Mouse (Mus musculus) heart, embryonic 15.5 days (tissue): Measurements from ENCODE around the gene Camk2n2. TPM values are rescaled to one million over a fixed set of nuclear protein-coding genes. Genes with fewer than 3 reads are reported as not detected.

ENCODE experiments used
- ATAC-seq: fragments of 200-750 bp; cut with Nextera tagmentation; replicated peaks from 2 replicates; pipeline ENCODE4 v1.8.0; 2017; ENCODE audit warnings: low read depth, moderate TSS enrichment; ENCODE audit not compliant: insufficient number of reproducible peaks, insufficient read depth, low FRiP score
- H3K27ac ChIP-seq: fragments of 300-500 bp; sonication (generic); 2 replicates; pipeline ENCODE4 v1.5.1; 2015; ENCODE audit warnings: mild to moderate bottlenecking, inconsistent platforms
- H3K27me3 ChIP-seq: fragments of 300-500 bp; sonication (generic); 2 replicates; pipeline ENCODE4 v1.6.1; 2015; ENCODE audit warnings: inconsistent platforms
- H3K36me3 ChIP-seq: fragments of 300-500 bp; sonication (generic); 2 replicates; pipeline ENCODE4 v1.6.1; 2015; ENCODE audit warnings: mild to moderate bottlenecking, inconsistent platforms
- H3K4me1 ChIP-seq: fragments of 300-500 bp; sonication (generic); replicated peaks from 2 replicates; pipeline ENCODE4 v1.6.1; 2015; ENCODE audit warnings: inconsistent platforms
- H3K4me2 ChIP-seq: fragments of 300-500 bp; sonication (generic); 2 replicates; pipeline ENCODE4 v1.6.1; 2015; ENCODE audit warnings: inconsistent platforms, mild to moderate bottlenecking, moderate library complexity
- H3K4me3 ChIP-seq: fragments of 300-500 bp; sonication (generic); 2 replicates; pipeline ENCODE4 v1.5.1; 2015; ENCODE audit warnings: mild to moderate bottlenecking, inconsistent platforms
- H3K9ac ChIP-seq: fragments of 300-500 bp; sonication (generic); 2 replicates; pipeline ENCODE4 v1.6.1; 2015; ENCODE audit warnings: mild to moderate bottlenecking, inconsistent platforms
- H3K9me3 ChIP-seq: fragments of 300-500 bp; sonication (generic); replicated peaks from 2 replicates; pipeline ENCODE4 v1.6.1; 2016; ENCODE audit warnings: inconsistent platforms
- WGBS: fragments of 180-500 bp; shearing (Covaris S2); methylation state at CpG from one replicate; pipeline ENCODE4 v1.1.7; 2015; ENCODE audit warnings: mixed read lengths; 5-methylcytosine and 5-hydroxymethylcytosine counted together
- polyA plus RNA-seq: library from polyadenylated mRNA; unstranded; fragments of >200 nt; fragmentation: Nextera tagmentation; extraction: Ambion mirVana; gene quantifications from 2 replicates; pipeline ENCODE4 v1.2.1, GENCODE M21; 2015

Camk2n2 gene
- polyA plus RNA-seq, 1 experiment from 2014 or later, result 0.31 TPM

DNA sequence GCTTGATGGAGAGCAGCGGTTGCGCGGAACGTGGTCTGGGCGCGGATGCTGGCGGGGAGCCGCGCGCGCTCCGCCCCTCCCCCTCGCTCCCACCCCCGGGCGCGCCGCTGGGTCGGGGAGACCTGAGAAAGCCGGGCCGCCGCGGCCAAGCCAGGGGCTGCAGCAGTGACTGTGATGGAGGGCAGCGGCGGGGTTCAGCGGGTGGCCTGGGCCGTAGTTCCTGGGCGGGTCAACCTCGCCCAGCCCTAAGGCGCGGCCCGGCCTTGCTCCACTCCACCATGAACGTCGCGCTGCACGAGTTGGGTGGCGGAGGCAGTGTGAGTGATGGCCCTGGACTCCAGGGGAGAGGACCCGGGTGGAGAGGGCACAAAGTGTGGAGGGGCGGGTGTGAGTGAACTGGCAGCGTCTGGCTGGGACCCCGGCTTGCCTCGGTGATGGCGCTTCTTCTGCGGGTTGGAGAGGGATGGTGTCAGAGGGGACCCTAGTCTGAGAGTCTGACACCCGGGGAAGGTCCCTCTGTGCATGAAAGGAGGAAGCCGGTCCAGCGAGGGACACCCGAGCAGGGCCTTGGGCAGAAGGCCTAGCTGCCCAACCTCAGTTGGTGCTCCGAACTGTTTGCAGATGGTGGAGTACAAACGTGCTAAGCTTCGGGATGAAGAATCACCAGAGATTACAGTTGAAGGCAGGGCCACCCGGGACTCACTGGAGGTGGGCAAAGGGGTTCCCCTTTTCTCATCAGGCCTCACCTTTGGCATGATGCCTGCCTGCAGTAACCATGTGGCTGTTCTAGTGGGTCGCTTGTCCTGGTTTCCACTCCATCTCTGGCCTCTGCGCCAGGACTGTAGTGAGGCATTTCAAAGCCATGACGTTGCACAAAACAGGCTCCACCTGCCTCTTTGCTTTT lies 8.9 kb upstream of the Camk2n2 start, which contains the start of gene Ece2:
TSS of gene Ece2 (plus strand) at position 98 of the 904 bp plus-strand sequence.
- Histone ChIP-seq H3K4me2 (peak within 1 kb of the TSS; percentile 95), H3K4me1 (peaks cover 6% of the 10 kb centered on the region), H3K27ac (no peak within 1 kb of the TSS), H3K9me3 (no peaks in the 10 kb centered on the region), H3K4me3 (peak within 1 kb of the TSS; percentile 56), H3K27me3 (peaks cover 38% of the 10 kb centered on the region), H3K9ac (peak within 1 kb of the TSS; percentile 59), H3K36me3 (no peaks in the 10 kb centered on the region)
- ATAC-seq, result 0 out of 2 replicates have a peak, but pooled peaks have one; percentile 50
- WGBS, result 8% methylated on average over 53 of the region's 54 CpGs

DNA sequence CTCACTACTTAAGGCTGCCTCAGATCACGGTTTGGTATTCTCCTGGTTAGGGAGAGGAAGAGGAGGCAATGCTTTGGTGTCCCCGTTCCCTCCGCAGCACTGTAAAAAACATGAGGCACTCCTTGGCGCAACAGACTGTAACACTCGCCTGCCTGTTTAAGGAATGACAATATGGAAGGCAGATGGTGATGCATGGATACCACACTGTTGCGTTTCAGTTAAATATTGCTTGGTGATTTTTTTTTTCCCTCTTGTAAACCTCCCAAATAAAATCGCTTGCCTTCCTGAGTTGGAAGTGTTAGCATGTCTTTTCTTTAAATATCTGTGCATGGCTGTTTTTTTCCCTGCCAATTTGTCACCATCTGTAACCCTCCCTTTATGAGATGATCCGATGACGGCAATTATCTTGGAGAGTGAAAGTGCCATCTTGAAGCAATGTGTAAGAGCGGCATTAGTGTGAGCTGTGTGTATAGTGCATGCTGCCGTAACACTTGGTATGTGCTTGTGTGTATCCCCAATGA lies 7.8 kb upstream of the Camk2n2 start:
- H3K9ac ChIP-seq, result no peak overlapping the region
- no peaks in the 10 kb centered on the region for H3K36me3 ChIP-seq
- H3K27ac ChIP-seq, result no peak overlapping the region
- peaks cover 6% of the 10 kb centered on the region for H3K4me1 ChIP-seq
- peaks cover 40% of the 10 kb centered on the region for H3K27me3 ChIP-seq
- no peak overlapping the region for H3K4me2 ChIP-seq
- ATAC-seq, result no peak
- H3K4me3 ChIP-seq, result no peak overlapping the region
- H3K9me3 ChIP-seq, result no peaks in the 10 kb centered on the region
- 60% methylated on average over 11 of the region's 11 CpGs for WGBS

DNA sequence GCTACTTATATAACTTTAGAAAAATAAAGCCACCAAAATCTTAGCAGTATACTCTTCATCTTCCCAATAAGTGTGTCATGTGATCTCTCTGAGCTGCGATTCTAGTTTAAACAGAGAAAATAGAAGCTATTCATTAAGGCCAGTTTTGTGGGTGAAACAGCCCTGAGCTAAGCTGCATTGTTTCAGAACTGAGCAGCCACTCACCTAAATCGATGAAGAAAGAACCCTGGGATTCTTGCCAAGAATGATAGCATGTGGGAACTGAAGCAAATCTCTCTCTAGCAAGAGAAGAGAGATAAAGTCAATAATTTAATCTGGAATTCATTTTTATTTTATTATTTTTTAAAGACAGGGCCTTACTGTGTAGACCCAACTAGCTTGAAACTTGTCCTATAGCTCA lies 2.1 kb upstream of the Camk2n2 start:
- Histone ChIP-seq H3K4me1 (peaks cover 33% of the 10 kb centered on the region), H3K27ac (no peak overlapping the region), H3K36me3 (no peaks in the 10 kb centered on the region), H3K4me2 (no peak overlapping the region), H3K4me3 (no peak overlapping the region), H3K9me3 (no peaks in the 10 kb centered on the region), H3K27me3 (peaks cover 62% of the 10 kb centered on the region), H3K9ac (no peak overlapping the region)
- WGBS, result 44% methylated on average over 2 of the region's 2 CpGs
- no peak for ATAC-seq

DNA sequence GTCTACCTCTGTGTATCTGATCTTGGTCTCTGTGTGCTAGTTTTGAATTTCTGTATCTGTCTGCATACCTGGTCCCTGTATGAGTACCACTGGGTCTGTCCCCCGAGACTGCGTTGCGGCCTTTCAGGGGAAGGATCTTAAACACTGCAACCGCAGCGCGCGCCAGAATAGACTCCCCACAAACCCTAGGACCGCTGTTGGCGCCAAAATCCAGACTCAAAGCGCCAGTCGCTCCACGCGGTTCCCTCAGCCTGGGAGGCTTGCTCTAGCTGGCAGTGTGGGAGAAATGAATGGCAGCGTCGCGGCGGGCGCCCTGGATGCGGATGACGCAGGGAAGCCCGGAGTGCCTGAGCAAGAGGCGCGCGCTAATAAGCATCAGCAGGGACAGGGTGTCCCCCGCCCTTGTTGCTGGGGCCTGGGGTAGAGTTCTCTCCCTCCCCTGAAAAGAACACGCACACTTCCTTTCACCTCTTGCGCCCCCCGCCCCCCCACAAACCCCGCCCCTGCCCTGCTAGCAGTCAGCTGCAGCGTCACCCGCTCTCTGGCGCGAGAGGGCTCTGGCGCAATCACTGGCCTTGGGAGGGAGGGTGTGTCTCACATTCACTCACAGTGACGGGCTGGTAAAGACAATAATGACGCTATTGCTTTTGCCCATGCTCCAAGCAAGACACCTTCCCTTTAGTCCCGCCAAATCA lies 1.1 kb upstream of the Camk2n2 start:
- Histone ChIP-seq H3K4me2 (peak overlapping the region; percentile 100), H3K9me3 (no peaks in the 10 kb centered on the region), H3K9ac (peak overlapping the region; percentile 58), H3K27me3 (peaks cover 69% of the 10 kb centered on the region), H3K27ac (no peak overlapping the region), H3K36me3 (no peaks in the 10 kb centered on the region), H3K4me3 (peak overlapping the region; percentile 69), H3K4me1 (peaks cover 33% of the 10 kb centered on the region)
- 0 out of 2 replicates have a peak, but pooled peaks have one; percentile 23 for ATAC-seq
- WGBS, result under 1% methylated on average over 37 of the region's 37 CpGs

DNA sequence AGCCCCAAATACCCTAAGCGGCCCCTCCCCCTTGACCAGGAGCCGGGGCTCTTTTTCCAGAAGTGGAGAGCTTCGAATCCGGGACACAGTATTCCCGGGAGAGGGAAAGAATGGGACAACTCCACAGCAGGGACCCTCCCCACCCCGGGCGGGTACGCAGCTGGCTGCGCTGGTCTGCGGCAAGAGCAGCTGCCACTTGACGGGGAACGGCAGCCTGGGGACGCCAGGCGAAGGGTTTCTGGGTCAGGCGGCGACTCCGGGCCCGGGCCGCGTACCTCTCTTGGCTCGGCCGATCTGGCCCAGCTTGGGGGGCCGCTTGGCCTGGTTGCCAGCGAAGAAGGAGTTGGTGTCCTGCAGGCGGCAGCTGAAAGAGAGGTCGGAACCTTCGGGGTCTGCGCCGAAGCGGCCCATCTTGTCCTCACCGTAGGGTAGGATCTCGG lies 316 bp downstream of the Camk2n2 start:
- Histone ChIP-seq H3K4me3 (peak overlapping the region; percentile 69), H3K4me2 (peak overlapping the region; percentile 100), H3K4me1 (peaks cover 33% of the 10 kb centered on the region), H3K36me3 (no peaks in the 10 kb centered on the region), H3K27me3 (peaks cover 64% of the 10 kb centered on the region), H3K9me3 (no peaks in the 10 kb centered on the region), H3K9ac (peak overlapping the region; percentile 58), H3K27ac (no peak overlapping the region)
- ATAC-seq, result no peak
- under 1% methylated on average over 29 of the region's 32 CpGs for WGBS

DNA sequence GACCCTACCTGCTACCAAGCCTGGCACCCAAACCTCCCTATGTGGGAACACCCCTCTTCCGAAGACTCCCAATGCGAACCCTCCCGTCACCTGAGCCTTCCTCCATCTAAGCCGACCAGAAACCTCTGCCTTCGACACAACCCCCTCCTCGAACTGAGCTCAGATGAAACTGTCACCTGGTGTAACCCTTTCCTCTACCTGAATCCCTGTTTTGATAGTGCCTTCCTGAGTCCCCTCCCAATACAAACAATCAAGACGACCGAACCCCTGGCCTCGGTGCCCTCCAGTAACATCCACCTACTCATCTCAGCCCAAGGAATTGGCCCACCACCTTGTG lies 720 bp downstream of the Camk2n2 start:
- ATAC-seq, result no peak
- Histone ChIP-seq H3K4me1 (peaks cover 33% of the 10 kb centered on the region), H3K36me3 (no peaks in the 10 kb centered on the region), H3K9ac (no peak overlapping the region), H3K27me3 (peaks cover 64% of the 10 kb centered on the region), H3K27ac (no peak overlapping the region), H3K4me3 (peak overlapping the region; percentile 69), H3K9me3 (no peaks in the 10 kb centered on the region), H3K4me2 (peak overlapping the region; percentile 100)
- 2% methylated on average over 9 of the region's 9 CpGs for WGBS

DNA sequence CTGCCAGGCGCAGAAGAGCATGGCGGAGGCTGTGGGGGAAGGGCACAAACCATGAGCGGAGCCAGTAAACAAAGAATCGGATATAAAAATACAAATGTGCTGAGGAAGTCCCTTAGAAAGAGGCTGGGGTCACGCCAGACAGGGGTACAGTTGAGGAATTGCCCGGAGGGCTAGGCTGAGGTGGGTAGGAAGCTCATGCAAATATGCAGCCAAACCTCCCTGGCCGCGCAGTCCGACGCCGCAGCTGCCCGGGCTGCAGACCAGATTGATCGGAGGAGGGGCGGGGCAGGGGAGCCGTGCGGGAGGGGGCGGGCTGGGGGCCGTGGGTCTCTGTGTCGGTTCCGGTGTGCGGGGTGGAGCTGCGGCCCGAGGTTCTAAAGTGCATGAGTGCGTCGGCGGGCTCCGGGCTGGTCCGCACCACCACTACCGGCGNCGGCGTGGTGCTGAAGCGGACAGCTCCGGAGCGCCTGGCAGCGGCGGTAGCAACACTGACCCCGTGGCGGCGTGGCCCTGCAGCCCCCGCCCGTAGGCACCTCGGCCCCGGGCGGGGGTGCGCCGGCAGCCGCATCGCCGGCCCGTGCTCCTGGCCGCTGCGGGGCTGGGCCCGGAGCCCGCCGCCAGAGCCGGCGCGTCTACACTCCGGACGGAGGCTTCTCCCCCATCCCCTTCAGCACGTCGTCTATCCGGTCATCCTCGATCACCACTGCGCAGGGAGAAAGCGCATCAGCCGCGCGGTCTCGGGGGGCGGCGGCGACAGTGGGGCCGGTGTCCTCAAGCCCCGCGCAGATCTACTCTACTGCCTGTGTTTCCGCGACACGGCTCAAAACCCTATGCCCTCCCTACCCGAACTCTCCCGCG lies 1.3 kb downstream of the Camk2n2 start:
- Histone ChIP-seq H3K9me3 (no peaks in the 10 kb centered on the region), H3K27ac (no peak overlapping the region), H3K4me2 (peak overlapping the region; percentile 100), H3K4me1 (peaks cover 33% of the 10 kb centered on the region), H3K27me3 (peaks cover 64% of the 10 kb centered on the region), H3K36me3 (no peaks in the 10 kb centered on the region), H3K9ac (no peak overlapping the region), H3K4me3 (peak overlapping the region; percentile 69)
- peak; percentile 66 for ATAC-seq
- WGBS, result 3% methylated on average over 79 of the region's 83 CpGs

DNA sequence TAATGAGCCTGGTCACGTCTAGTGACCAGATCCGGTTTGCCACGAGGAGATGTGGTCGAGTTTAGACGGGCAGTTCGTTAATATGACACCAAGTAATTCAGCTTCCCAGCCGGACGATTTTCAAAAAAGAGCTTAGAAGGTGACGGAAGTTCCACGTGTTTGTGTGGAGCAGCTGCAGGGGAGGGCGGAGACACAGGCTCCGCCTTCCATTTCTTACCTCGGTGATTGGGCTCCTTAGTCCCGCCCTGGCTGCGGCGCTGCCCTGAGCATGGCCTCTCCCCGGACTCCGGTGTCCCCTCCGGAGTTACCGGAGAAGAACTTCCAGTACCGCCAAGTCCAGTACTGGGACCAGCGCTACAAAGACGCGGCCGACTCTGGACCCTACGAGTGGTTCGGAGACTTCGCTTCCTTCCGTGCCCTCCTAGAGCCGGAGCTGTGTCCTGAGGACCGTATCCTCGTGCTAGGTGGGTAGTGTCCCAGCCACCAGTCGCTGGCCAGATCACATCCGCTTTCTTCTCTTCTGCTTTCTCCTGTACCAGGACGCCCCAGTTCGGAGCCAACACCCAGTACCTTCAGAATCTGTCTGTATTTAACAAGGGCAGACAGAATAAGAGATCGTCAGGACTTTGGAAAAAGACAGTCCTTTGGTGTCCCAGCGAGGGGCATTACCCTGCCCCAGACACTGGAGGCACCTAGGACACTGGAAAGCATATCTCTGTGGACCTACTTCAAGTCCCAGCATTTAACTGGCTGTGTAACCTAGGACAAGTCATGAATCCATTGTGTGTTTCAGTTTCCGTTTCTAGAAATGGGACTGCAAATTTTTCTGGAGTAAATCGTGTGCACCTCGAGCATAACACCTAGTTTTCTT lies 9.5 kb downstream of the Camk2n2 start, which contains the start of the genes Eef1akmt4, Gm49333 and Alg3:
TSS of gene Eef1akmt4 (plus strand) at position 237 of the 871 bp plus-strand sequence.
TSS of gene Gm49333 (plus strand) at position 254 of the 871 bp plus-strand sequence.
TSS of gene Alg3 (minus strand) at position 379 of the 871 bp plus-strand sequence.
- H3K27me3 ChIP-seq, result no peaks in the 10 kb centered on the region
- H3K9me3 ChIP-seq, result no peaks in the 10 kb centered on the region
- peak; percentile 93 for ATAC-seq
- H3K4me1 ChIP-seq, result peaks cover 15% of the 10 kb centered on the region
- peak within 1 kb of the TSS; percentile 82 for H3K9ac ChIP-seq
- H3K27ac ChIP-seq, result peak within 1 kb of the TSS; percentile 79
- peaks cover 6% of the 10 kb centered on the region for H3K36me3 ChIP-seq
- peak within 1 kb of the TSS; percentile 83 for H3K4me3 ChIP-seq
- H3K4me2 ChIP-seq, result peak within 1 kb of the TSS; percentile 90
- WGBS, result 2% methylated on average over 41 of the region's 41 CpGs

DNA sequence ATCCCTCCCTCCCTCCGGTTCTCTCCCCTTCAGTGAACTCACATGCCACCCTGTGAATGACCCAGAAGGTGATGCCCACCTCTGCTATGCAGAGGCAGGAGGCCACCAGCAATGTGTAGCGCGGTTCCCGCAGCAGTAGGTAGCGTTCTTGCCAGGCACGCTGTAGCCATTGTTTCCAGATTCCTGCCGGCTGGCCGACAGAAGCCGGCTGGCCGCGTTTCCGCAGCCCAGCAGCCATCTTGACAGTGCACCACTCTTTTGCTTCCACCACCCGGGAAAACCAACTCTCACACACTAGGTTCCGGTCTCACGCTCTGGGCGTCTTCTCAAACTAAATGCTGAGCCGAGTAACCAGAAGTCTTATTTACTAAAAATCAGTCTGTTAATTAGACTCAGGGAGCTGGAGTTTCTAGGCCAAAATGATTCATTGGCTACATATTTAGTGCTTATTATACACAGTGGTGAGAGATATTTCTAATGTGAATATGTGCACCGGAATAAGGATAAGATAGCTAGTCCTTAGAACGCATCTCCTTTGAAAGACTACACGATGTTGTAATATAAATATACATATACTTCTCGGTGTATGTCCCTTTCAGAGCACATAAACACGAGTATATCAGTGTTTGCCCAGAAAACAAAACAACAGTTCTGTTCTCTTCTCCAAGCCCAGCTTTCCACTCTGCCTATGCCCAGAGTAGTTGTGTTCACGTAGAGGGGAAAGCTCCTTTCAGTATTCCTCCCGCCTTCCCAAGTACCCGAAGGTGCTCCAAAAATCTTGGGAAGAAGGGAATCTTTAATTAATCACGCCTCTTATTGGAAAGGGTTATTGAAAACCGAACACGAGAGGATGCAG lies 10.4 kb downstream of the Camk2n2 start:
- peaks cover 15% of the 10 kb centered on the region for H3K4me1 ChIP-seq
- peak overlapping the region; percentile 79 for H3K27ac ChIP-seq
- peaks cover 15% of the 10 kb centered on the region for H3K36me3 ChIP-seq
- no peak for ATAC-seq
- peak overlapping the region; percentile 83 for H3K4me3 ChIP-seq
- no peaks in the 10 kb centered on the region for H3K27me3 ChIP-seq
- peak overlapping the region; percentile 90 for H3K4me2 ChIP-seq
- peak overlapping the region; percentile 82 for H3K9ac ChIP-seq
- under 1% methylated on average over 28 of the region's 28 CpGs for WGBS
- no peaks in the 10 kb centered on the region for H3K9me3 ChIP-seq
